Mouse (Mus musculus): ENCODE results near the gene Bud23.

The Bud23 gene

DNA sequence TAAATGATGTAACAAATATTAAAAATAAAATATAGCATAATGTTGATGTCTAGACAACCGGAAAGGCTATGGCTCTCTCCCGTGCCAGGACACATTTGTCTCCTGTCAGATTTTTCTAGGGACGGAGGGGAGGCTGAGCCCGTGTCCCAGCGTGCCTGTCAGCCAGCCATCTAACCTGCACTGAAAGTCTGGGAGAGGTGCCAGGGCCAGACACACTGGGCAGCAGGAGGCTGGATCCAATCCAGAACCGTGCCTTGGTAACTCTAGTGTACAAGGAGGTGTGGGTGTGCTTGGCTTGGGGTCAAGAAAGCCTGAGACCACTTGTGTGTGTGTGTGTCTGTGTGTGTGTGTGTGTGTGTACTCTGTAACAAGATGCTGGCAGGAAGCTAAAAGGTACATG lies 42.9 kb downstream of the Bud23 start:
- DNase-seq (ENCODE audit: low spot score), result no peak

GRCm38 (mm10) chr5:135016224-135016759 lies 48.5 kb downstream of the Bud23 start:
- DNase-seq (ENCODE audit: low spot score), result no peak

GRCm38 (mm10) chr5:135015497-135015896 lies 49.3 kb downstream of the Bud23 start:
- peak; percentile 80 for DNase-seq (ENCODE audit: low spot score)

GRCm38 (mm10) chr5:135012671-135013441 lies 51.9 kb downstream of the Bud23 start:
- peak; percentile 81 for DNase-seq (ENCODE audit: low spot score)

DNA sequence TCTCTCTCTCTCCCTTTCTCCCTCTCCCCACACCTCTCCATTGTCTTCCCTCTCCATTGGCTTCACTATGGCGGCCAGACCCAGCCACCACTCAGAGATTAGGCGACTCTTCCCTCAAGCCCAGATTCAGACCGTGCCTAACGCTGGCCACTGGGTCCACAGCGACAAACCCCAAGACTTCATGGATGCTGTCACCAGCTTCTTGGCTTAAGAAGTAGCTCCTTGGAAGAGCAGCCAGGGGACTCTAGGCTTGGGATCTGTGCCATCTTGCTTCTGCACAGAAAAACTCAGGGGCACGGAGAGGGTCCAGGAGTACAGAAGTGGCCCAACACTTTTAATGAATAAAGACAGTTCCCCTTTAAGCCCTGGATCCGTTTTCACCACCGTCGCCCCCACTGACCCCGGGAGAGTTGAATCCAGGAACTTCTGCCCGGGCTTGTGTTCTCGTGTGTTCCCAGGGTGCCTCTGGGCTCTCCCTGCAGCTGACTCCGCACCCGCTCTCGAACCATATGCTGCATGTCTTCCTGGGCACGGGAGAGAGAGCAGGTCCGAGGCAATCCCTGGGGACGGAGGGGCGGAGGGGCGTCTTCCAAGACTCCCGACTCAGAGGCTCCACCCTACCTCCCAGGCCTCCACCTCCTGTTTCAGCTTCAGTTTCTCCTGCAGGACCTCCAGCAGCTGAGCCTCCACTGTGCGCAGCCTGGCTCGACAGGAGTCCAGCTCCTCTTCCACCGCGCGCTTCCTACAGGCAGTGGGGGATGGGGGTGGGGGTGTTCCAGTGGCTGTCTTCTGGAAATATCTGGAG lies 52.7 kb downstream of the Bud23 start:
- DNase-seq (ENCODE audit: low spot score), result no peak

- DNase-seq (ENCODE audit: low spot score), result no peak
Measured at GRCm38 (mm10) chr5:135010841-135011743, 53.7 kb downstream of the Bud23 start.

DNA sequence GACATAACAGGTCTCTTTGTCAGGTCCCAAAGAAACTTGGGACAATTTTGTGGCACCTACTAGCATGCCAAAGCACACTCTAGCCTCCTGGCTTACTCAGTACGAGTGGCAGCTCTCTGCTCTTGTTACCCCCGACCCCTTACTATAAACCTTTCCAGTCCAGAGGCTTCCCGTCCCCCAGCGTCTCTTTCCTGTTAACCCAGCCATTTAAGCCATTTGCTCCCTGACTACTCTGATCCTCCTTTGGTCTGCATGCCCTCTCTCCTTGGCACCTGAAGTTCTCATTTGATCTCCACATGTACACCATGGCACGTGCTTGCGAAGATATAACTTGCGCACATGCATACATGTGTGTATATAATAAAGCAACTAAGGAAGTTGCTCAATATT lies 54.4 kb downstream of the Bud23 start:
- no peak for DNase-seq (ENCODE audit: low spot score)

DNA sequence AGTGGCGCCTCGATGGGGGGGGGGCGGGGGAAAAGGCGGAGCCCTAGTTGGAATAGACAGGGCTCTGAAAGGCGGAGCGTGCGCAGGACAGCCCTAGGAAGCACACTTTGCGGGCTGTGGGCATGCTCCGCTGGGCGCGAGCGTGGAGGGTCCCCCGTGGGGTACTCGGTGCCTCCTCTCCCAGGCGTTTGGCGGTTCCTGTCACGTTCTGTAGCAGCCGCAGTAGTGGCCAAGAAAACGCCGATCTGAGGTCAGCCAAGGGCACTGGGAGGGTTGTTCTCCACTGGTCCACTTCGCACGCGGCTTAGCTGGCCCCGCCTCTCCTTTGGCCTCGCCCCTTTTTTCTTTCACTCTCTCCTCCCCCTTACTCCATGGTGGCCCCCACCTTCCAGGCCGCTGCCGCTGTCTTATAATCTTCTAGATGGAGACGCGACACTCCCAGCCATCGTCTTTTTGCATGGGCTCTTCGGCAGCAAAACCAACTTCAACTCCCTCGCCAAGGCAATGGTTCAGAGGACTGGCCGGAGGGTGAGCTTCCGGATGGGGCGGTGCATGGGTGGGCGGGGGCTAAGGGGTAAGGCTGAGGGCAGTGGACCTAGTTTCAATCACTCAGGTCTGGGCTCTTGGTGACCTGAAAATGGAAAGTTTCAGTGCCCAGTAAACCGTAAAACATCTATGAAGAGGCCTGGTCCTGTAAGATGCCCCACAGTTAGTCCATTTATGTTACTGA lies 55.0 kb downstream of the Bud23 start:
- peak; percentile 84 for DNase-seq (ENCODE audit: low spot score)

DNA sequence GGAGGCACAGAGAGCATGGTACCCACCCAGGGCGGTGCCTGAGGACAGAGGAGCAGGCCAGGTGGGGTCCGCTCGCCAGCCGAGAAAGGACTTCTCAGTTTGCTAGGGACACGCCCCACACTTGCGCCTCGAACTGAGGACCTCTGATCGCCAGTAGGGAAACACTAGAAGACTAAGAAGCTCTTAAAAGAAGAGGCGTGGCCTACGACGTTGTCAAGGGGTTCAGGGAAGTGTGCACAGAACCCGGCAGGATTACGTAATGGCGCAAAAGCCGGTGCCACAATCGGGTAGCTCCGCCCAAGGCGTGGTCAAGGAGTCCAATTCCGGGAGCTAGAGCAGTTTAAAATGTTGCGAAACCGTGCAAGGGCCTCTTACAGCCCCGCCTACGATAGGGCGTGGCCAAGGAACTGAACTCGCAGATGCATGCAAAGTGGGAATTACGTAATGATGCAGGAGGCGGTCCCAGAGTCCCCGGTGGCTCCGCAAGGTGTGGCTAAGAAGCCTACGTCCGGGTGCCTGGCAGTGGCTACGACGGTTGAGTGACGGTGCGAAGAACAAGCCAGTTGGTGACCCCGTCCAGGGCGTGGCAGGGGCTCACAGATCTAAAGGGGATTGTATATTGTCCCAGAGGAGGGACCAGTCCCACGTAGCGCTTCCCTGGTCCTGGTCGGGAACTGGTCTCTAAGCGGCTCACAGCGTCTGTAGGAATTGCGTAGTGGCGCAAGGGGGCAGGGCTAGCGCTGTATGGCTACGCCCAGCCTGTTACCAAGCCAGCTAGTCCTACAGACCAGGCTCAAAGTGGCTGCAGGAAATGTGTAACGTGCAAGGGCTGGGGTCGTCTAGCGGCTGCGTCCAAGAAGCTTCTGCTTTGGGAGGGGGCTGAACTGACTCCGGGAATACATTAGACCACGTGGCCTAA lies 55.8 kb downstream of the Bud23 start, which contains the start of gene Abhd11:
TSS of gene Abhd11 (plus strand) at position 482 of the 919 bp plus-strand sequence.
- peak; percentile 99 for DNase-seq (ENCODE audit: low spot score)

GRCm38 (mm10) chr5:135007802-135008571 lies 56.8 kb downstream of the Bud23 start:
- DNase-seq (ENCODE audit: low spot score), result peak; percentile 34
